Mouse (Mus musculus) lung, postnatal 0 days (tissue): ENCODE measurements at regions not wholly inside any gene's neighbourhood (a gene's known extent, or its start where the extent isn't known, plus 50 kb on each side); places are given as distances from the start of the nearest gene placed in this dataset.

Source experiments
- ATAC-seq: fragments of 200-750 bp; cut with Nextera tagmentation; 2 replicates; pipeline ENCODE4 v1.8.0; 2017; ENCODE audit warnings: moderate library complexity
- DNase-seq: peaks from one replicate; pipeline ENCODE4 v3.0.0-alpha.2; 2016; ENCODE audit warnings: low spot score
- H3K27ac ChIP-seq: fragments of 300-500 bp; sonication (generic); 2 replicates; pipeline ENCODE4 v1.5.1; 2014; ENCODE audit warnings: antibody characterized with exemption, mild to moderate bottlenecking, low read length, mixed read lengths
- H3K27me3 ChIP-seq: fragments of 300-500 bp; sonication (generic); replicated peaks from 2 replicates; pipeline ENCODE4 v1.6.1; 2014; ENCODE audit warnings: low read length, mixed read lengths; ENCODE audit not compliant: insufficient read depth
- H3K36me3 ChIP-seq: fragments of 300-500 bp; sonication (generic); 2 replicates; pipeline ENCODE4 v1.6.1; 2014; ENCODE audit warnings: low read length, mixed read lengths; ENCODE audit not compliant: insufficient read depth
- H3K4me1 ChIP-seq: fragments of 300-500 bp; sonication (generic); 2 replicates; pipeline ENCODE4 v1.6.1; 2014; ENCODE audit warnings: antibody characterized with exemption, low read depth, low read length, mixed read lengths; ENCODE audit not compliant: insufficient read depth
- H3K4me2 ChIP-seq: fragments of 300-500 bp; sonication (generic); replicated peaks from 2 replicates; pipeline ENCODE4 v1.6.1; 2014; ENCODE audit warnings: low read depth, mild to moderate bottlenecking, low read length, moderate library complexity, mixed read lengths
- H3K4me3 ChIP-seq: fragments of 300-500 bp; sonication (generic); 2 replicates; pipeline ENCODE4 v1.5.1; 2014; ENCODE audit warnings: low read depth, low read length
- H3K9ac ChIP-seq: fragments of 300-500 bp; sonication (generic); replicated peaks from 2 replicates; pipeline ENCODE4 v1.6.1; 2014; ENCODE audit warnings: low read depth, mild to moderate bottlenecking
- H3K9me3 ChIP-seq: fragments of 300-500 bp; sonication (generic); 2 replicates; pipeline ENCODE4 v1.6.1; 2016; ENCODE audit warnings: low read length, mixed read lengths
- CTCF ChIP-seq: IDR thresholded peaks from 2 replicates; pipeline ENCODE4 v1.5.1; 2016; ENCODE audit warnings: antibody characterized with exemption, mild to moderate bottlenecking
- EP300 ChIP-seq: IDR thresholded peaks from 2 replicates; pipeline ENCODE4 v1.6.1; 2016; ENCODE audit warnings: antibody characterized with exemption, mild to moderate bottlenecking, control low read depth
- WGBS: fragments of 180-500 bp; shearing (Covaris S2); extraction: QIAGEN DNeasy Blood & Tissue Kit; methylation state at CpG from one replicate; pipeline ENCODE4 v1.1.7; 2014; 5-methylcytosine and 5-hydroxymethylcytosine counted together

GRCm38 (mm10) chr10:60985109-60985576 lies 104.0 kb upstream of the Pcbd1 start:
- Histone ChIP-seq H3K4me1 (no peaks in the 10 kb centered on the region), H3K27me3 (no peaks in the 10 kb centered on the region), H3K4me2 (no peak overlapping the region), H3K36me3 (no peaks in the 10 kb centered on the region), H3K9me3 (no peaks in the 10 kb centered on the region), H3K4me3 (no peak overlapping the region), H3K9ac (no peak overlapping the region), H3K27ac (no peak overlapping the region)
- ATAC-seq (peak; percentile 46; the same call in 1 of the 2 replicates), DNase-seq (peak; percentile 53)
- 13% methylated on average over 10 of the region's 10 CpGs for WGBS
- TF ChIP-seq CTCF (peak; percentile 79), EP300 (no peak)

- DNase-seq (no peak), ATAC-seq (no peak)
- TF ChIP-seq CTCF (no peak), EP300 (no peak)
- H3K27me3 ChIP-seq: no peaks in the 10 kb centered on the region
- no peak overlapping the region for H3K4me3 ChIP-seq
- H3K27ac ChIP-seq: no peak overlapping the region
- no peaks in the 10 kb centered on the region for H3K36me3 ChIP-seq
- WGBS: 22% methylated on average over 6 of the region's 6 CpGs
- no peaks in the 10 kb centered on the region for H3K4me1 ChIP-seq
- no peak overlapping the region for H3K4me2 ChIP-seq
- H3K9ac ChIP-seq: no peak overlapping the region
- no peaks in the 10 kb centered on the region for H3K9me3 ChIP-seq
Observed at GRCm38 (mm10) chr10:60981770-60982169, 107.4 kb upstream of the Pcbd1 start.

- 54% methylated on average over 2 of the region's 2 CpGs for WGBS
- DNase-seq: no peak
- no peak overlapping the region for H3K4me2 ChIP-seq
- H3K27me3 ChIP-seq: no peaks in the 10 kb centered on the region
- TF ChIP-seq EP300 (no peak), CTCF (no peak)
- no peak overlapping the region for H3K9ac ChIP-seq
- H3K27ac ChIP-seq: no peak overlapping the region
- H3K4me1 ChIP-seq: no peaks in the 10 kb centered on the region
- no peak for ATAC-seq
- no peaks in the 10 kb centered on the region for H3K36me3 ChIP-seq
- no peaks in the 10 kb centered on the region; the same call in 1 of the 2 replicates for H3K9me3 ChIP-seq
- no peak overlapping the region for H3K4me3 ChIP-seq
Observed at GRCm38 (mm10) chr10:60973615-60974014, 115.5 kb upstream of the Pcbd1 start.

DNA sequence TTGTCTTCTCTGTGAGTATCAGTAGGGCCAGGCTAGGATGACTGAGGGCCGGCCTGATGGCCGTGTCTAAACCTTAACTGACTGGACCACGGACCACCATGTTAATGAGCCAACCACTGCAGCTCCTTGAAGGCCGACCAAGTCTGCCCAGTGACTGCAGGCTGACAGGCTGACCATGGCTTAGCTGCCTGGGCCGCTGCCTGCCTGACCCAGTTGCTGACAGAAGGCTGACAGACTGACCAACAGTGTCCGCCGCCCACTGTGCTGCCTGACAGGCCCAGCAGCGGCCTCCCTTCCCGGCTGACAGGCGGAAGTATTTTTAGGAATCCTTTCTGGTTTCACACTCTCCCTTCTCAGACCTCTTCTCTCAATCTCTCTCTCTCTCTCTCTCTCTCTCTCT lies 124.3 kb upstream of the Pcbd1 start:
- Histone ChIP-seq H3K4me3 (no peak overlapping the region), H3K9ac (no peak overlapping the region), H3K4me2 (no peak overlapping the region), H3K4me1 (no peaks in the 10 kb centered on the region), H3K36me3 (no peaks in the 10 kb centered on the region), H3K9me3 (no peaks in the 10 kb centered on the region), H3K27me3 (no peaks in the 10 kb centered on the region), H3K27ac (no peak overlapping the region)
- ATAC-seq (no peak), DNase-seq (no peak)
- TF ChIP-seq CTCF: no peak
- TF ChIP-seq EP300: no peak
- WGBS: 63% methylated on average over 10 of the region's 10 CpGs

DNA sequence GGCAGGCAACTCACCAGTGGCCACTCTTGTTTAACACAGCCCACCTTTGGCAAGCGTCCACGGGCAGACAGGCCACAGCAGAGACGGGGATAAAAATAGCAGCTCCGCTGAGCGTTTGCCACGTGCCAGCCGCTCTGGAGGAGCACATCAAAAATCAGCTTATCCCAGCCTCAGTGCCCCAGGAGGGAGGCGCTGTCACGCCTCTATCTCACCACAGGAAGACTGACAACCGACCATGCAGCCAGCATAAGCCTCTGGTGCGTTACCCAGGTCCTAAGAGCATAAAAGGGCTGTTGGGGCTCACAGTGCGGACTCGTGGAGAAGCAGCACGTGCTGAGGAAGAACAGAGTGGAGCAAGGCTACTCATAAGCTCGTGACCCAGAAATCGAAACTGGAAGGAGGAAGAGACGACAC lies 126.4 kb upstream of the Unc5b start:
- no peaks in the 10 kb centered on the region for H3K36me3 ChIP-seq
- H3K27ac ChIP-seq: no peak overlapping the region
- no peak for ATAC-seq
- 17% methylated on average over 17 of the region's 17 CpGs for WGBS
- H3K4me3 ChIP-seq: no peak overlapping the region
- H3K9ac ChIP-seq: no peak overlapping the region
- peak overlapping the region; percentile 20; the same call in 1 of the 2 replicates for H3K4me2 ChIP-seq
- no peaks in the 10 kb centered on the region for H3K4me1 ChIP-seq
- H3K9me3 ChIP-seq: no peaks in the 10 kb centered on the region
- TF ChIP-seq CTCF: no peak
- no peak for TF ChIP-seq EP300
- DNase-seq: peak; percentile 16
- H3K27me3 ChIP-seq: no peaks in the 10 kb centered on the region

GRCm38 (mm10) chr10:60955467-60955866 lies 124.1 kb upstream of the Unc5b start:
- DNase-seq (no peak), ATAC-seq (no peak)
- WGBS: 55% methylated on average over 9 of the region's 9 CpGs
- Histone ChIP-seq H3K4me3 (no peak overlapping the region), H3K9ac (no peak overlapping the region), H3K27me3 (no peaks in the 10 kb centered on the region), H3K4me1 (no peaks in the 10 kb centered on the region), H3K4me2 (no peak overlapping the region), H3K36me3 (no peaks in the 10 kb centered on the region), H3K9me3 (no peaks in the 10 kb centered on the region), H3K27ac (no peak overlapping the region)
- no peak for TF ChIP-seq CTCF
- TF ChIP-seq EP300: no peak

- Histone ChIP-seq H3K4me3 (no peak overlapping the region), H3K9ac (no peak overlapping the region), H3K4me2 (no peak overlapping the region), H3K27me3 (no peaks in the 10 kb centered on the region), H3K4me1 (no peaks in the 10 kb centered on the region), H3K36me3 (no peaks in the 10 kb centered on the region), H3K9me3 (no peaks in the 10 kb centered on the region), H3K27ac (no peak overlapping the region)
- ATAC-seq (no peak), DNase-seq (no peak)
- WGBS: 19% methylated on average over 7 of the region's 7 CpGs
- TF ChIP-seq EP300 (no peak), CTCF (no peak)
Observed at GRCm38 (mm10) chr10:60952495-60952894, 121.1 kb upstream of the Unc5b start.
